In genomic region chrX:7795016-7795415, GRCm38 (mm10) we compare ENCODE assay signal across 8 mouse cellular contexts. TPM values are rescaled to one million over a fixed set of nuclear protein-coding genes. Genes with fewer than 3 reads are reported as not detected.
DNase-seq lines count a peak whose midpoint lies in the region.

No protein-coding gene starts in this region.

- intact Hi-C loops in heart, postnatal 10 days (cut with DNase I): no loop called here

- DNase-seq in heart, postnatal 10 days: peak; percentile 36 to 40
- DNase-seq in heart, adult 11 months: no peak
- peak; percentile 40 for DNase-seq in ES-CJ7 (ENCODE audit: low read depth, low spot score)
- DNase-seq in embryo, embryonic 11.5 days (ENCODE audit: low read depth, low spot score): peak; percentile 27
- peak; percentile 23 to 41 for DNase-seq in lung, postnatal 4 days
- no peak for DNase-seq in layer of hippocampus, postnatal 10 days (ENCODE audit: low spot score in 2 of 2)
- no peak for DNase-seq in urinary bladder, postnatal 4 days (ENCODE audit: low spot score in 2 of 2)
- DNase-seq in layer of hippocampus, adult 9-11 months: no peak

RNA-seq across cellular contexts. Expression of gene Gripap1, which starts 5.5 kb away (rescaled TPM):
- total RNA-seq in heart, postnatal 10 days (2021): 10 to 100 TPM; 27.7 to 30.2 TPM
- total RNA-seq in layer of hippocampus, postnatal 10 days (2021): 10 to 100 TPM; 86.1 to 93.0 TPM

RNA-seq across cellular contexts. Expression of gene Kcnd1, which starts 27.1 kb away (rescaled TPM):
- total RNA-seq in heart, postnatal 10 days (2021): under 1 TPM; 0.79 to 0.94 TPM
- total RNA-seq in layer of hippocampus, postnatal 10 days (2021): 10 to 100 TPM; 11.8 to 12.0 TPM

RNA-seq across cellular contexts. Expression of gene Tfe3, which starts 32.7 kb away (rescaled TPM):
- total RNA-seq in heart, postnatal 10 days (2021): 10 to 100 TPM; 17.4 to 19.0 TPM
- total RNA-seq in layer of hippocampus, postnatal 10 days (2021): 10 to 100 TPM; 28.8 to 38.6 TPM

RNA-seq across cellular contexts. Expression of gene Ccdc120, which starts 44.3 kb away (rescaled TPM):
- 1 to 10 TPM; 1.4 to 1.7 TPM for total RNA-seq in heart, postnatal 10 days (2021)
- 10 to 100 TPM; 23.0 to 24.5 TPM for total RNA-seq in layer of hippocampus, postnatal 10 days (2021)

RNA-seq across cellular contexts. Expression of gene Otud5, which starts 46.1 kb away (rescaled TPM):
- total RNA-seq in heart, postnatal 10 days (2021): 10 to 100 TPM; 34.0 to 38.8 TPM
- total RNA-seq in layer of hippocampus, postnatal 10 days (2021): 10 to 100 TPM; 67.3 to 67.8 TPM

Comparison
In these comparisons a context has a peak if more than half of its experiments do, and no peak if none do; other contexts are left out.
1. DNase-seq: peak in heart, postnatal 10 days (2 of 2), ES-CJ7 (single experiment), embryo, embryonic 11.5 days (single experiment) and lung, postnatal 4 days (2 of 2); none in heart, adult 11 months (single experiment), layer of hippocampus, postnatal 10 days (0 of 2), urinary bladder, postnatal 4 days (0 of 2) and layer of hippocampus, adult 9-11 months (single experiment).
2. RNA of gene Kcnd1, which starts 27.1 kb away (total RNA-seq): 11.8 to 12.0 TPM in layer of hippocampus, postnatal 10 days; 0.79 to 0.94 TPM in heart, postnatal 10 days; every median in the first group is over 4 times any median in the second.